22 mouse cellular contexts compared by ENCODE assay signal in the genomic region with DNA sequence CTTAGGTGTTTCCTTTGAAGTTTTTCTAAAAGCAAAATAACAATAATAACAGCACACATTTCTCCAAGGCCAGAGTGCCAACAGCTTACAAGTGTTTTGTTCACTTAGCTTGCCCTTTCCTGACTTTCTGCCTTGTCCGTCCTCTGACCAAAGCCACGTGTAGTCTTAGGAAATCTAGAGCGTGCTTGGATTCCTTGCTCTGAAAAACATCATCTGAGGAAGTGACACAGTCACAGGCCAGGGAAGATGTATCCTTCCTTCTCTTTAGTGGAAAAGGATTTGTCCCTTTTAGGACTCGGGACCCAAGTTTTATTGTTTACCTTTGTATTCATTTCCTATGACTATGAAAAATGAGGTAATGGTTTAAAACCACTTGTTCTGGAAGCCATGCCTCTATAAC.
A peak's percentile ranks its signal among the peaks of the same experiment; 100 is the strongest.
DNase-seq lines count a peak whose midpoint lies in the region; ATAC-seq and TF ChIP-seq lines count a peak whose summit lies in the region.
"Had no signal": no experiment of that assay in that cellular context is flagged by ENCODE, and none has a peak within 500 bp of the region (broad histone marks: within the 10 kb centered on the region; RNA-seq: fewer than 3 reads in every experiment).

No protein-coding gene starts in this region.

- 54% methylated on average over 4 of the region's 4 CpGs for WGBS in heart, embryonic 10.5 days
- WGBS in intestine, embryonic 16.5 days: 58% methylated on average over 4 of the region's 4 CpGs
- 60% methylated on average over 4 of the region's 4 CpGs for WGBS in intestine, postnatal 0 days
- 35% methylated on average over 4 of the region's 4 CpGs for WGBS in lung, postnatal 0 days
- 46% methylated on average over 4 of the region's 4 CpGs for WGBS in lung, adult 2 months
- 55% methylated on average over 4 of the region's 4 CpGs for WGBS in stomach, embryonic 16.5 days

- no peak overlapping the region for H3K9ac ChIP-seq in intestine, embryonic 16.5 days (ENCODE audit: low read depth, low read length)
- no peak overlapping the region for H3K9ac ChIP-seq in intestine, postnatal 0 days (ENCODE audit: low read depth, low read length)
- no peak overlapping the region for H3K9ac ChIP-seq in lung, postnatal 0 days (replicated peaks; ENCODE audit: low read depth)
- H3K9ac ChIP-seq in stomach, embryonic 16.5 days (ENCODE audit: low read length): no peak overlapping the region
- H3K9ac ChIP-seq: embryonic facial prominence, embryonic 12.5 days; limb, embryonic 13.5 days; liver, embryonic 13.5 days; midbrain, embryonic 12.5 days; neural tube, embryonic 12.5 days had no signal

- no peak for TF ChIP-seq CTCF in intestine, postnatal 0 days (IDR thresholded peaks at IDR 0.05; ENCODE audit: low read depth)
- TF ChIP-seq CTCF in lung, postnatal 0 days (IDR thresholded peaks at IDR 0.05): no peak
- no peak for TF ChIP-seq CTCF in lung, adult 2 months (IDR thresholded peaks at IDR 0.05; ENCODE audit: insufficient read depth, low read length)

- TF ChIP-seq EP300 in lung, postnatal 0 days (IDR thresholded peaks at IDR 0.05): no peak

- H3K9me3 ChIP-seq in heart, embryonic 10.5 days: no peaks in the 10 kb centered on the region
- H3K9me3 ChIP-seq in intestine, embryonic 16.5 days (ENCODE audit: control insufficient read depth, low read length): no peaks in the 10 kb centered on the region
- H3K9me3 ChIP-seq in intestine, postnatal 0 days (ENCODE audit: control insufficient read depth): no peaks in the 10 kb centered on the region
- H3K9me3 ChIP-seq in lung, postnatal 0 days (ENCODE audit: low read length): no peaks in the 10 kb centered on the region
- H3K9me3 ChIP-seq in stomach, embryonic 16.5 days (replicated peaks; ENCODE audit: control insufficient read depth, low read length): no peaks in the 10 kb centered on the region
- H3K9me3 ChIP-seq: embryonic facial prominence, embryonic 12.5 days; limb, embryonic 13.5 days; liver, embryonic 13.5 days; midbrain, embryonic 12.5 days; neural tube, embryonic 12.5 days had no signal

- no peak overlapping the region for H3K4me3 ChIP-seq in heart, embryonic 10.5 days
- no peak overlapping the region for H3K4me3 ChIP-seq in intestine, embryonic 16.5 days (ENCODE audit: low read length)
- H3K4me3 ChIP-seq in intestine, postnatal 0 days (ENCODE audit: low read depth, low read length): no peak overlapping the region
- no peak overlapping the region for H3K4me3 ChIP-seq in lung, postnatal 0 days (ENCODE audit: low read depth, low read length)
- no peak overlapping the region for H3K4me3 ChIP-seq in lung, adult 2 months (replicated peaks; ENCODE audit: extremely low read depth, low read depth, low read length)
- no peak overlapping the region for H3K4me3 ChIP-seq in stomach, embryonic 16.5 days (replicated peaks; ENCODE audit: low read length)
- H3K4me3 ChIP-seq: embryonic facial prominence, embryonic 12.5 days; erythroblast, embryonic 14.5 days; layer of hippocampus, adult 2 months; limb, embryonic 13.5 days; liver, embryonic 13.5 days; midbrain, embryonic 12.5 days; neural tube, embryonic 12.5 days had no signal

- no peak for DNase-seq in heart, embryonic 10.5 days (ENCODE audit: low spot score)
- no peak for DNase-seq in heart, postnatal 4 days
- DNase-seq in lung, postnatal 0 days (ENCODE audit: low spot score): peak; percentile 62
- no peak for DNase-seq in lung, adult 2 months
- DNase-seq: adrenal gland, postnatal 14 days; cerebellum, postnatal 10 days; gastrocnemius, postnatal 14 days; kidney, postnatal 14 days; layer of hippocampus, postnatal 36 days; liver, embryonic 13.5 days; right cerebral cortex, postnatal 4 days; thymus, postnatal 25 days had no signal

- H3K27ac ChIP-seq in heart, embryonic 10.5 days: peak overlapping the region; percentile 83
- peak overlapping the region; percentile 38 for H3K27ac ChIP-seq in intestine, embryonic 16.5 days (ENCODE audit: low read length)
- no peak overlapping the region for H3K27ac ChIP-seq in intestine, postnatal 0 days (ENCODE audit: low read depth, low read length)
- H3K27ac ChIP-seq in lung, postnatal 0 days (ENCODE audit: low read length): peak overlapping the region; percentile 34; the same call in 1 of the 2 replicates
- H3K27ac ChIP-seq in stomach, embryonic 16.5 days (ENCODE audit: low read length): peak overlapping the region; percentile 70; the same call in 1 of the 2 replicates
- H3K27ac ChIP-seq: embryonic facial prominence, embryonic 12.5 days; layer of hippocampus, adult 2 months; limb, embryonic 13.5 days; liver, embryonic 13.5 days; midbrain, embryonic 12.5 days; neural tube, embryonic 12.5 days had no signal

- H3K4me1 ChIP-seq in heart, embryonic 10.5 days: peaks cover 29% of the 10 kb centered on the region
- no peaks in the 10 kb centered on the region for H3K4me1 ChIP-seq in intestine, embryonic 16.5 days (ENCODE audit: control insufficient read depth, insufficient read depth, low read length)
- no peaks in the 10 kb centered on the region for H3K4me1 ChIP-seq in intestine, postnatal 0 days (replicated peaks; ENCODE audit: control insufficient read depth, insufficient read depth, low read length)
- H3K4me1 ChIP-seq in lung, postnatal 0 days (ENCODE audit: insufficient read depth, low read depth, low read length): no peaks in the 10 kb centered on the region
- peaks cover 3% of the 10 kb centered on the region; the same call in 1 of the 2 replicates for H3K4me1 ChIP-seq in lung, adult 2 months (ENCODE audit: control insufficient read depth, insufficient read depth, low read length)
- peaks cover 9% of the 10 kb centered on the region; the same call in 1 of the 2 replicates for H3K4me1 ChIP-seq in stomach, embryonic 16.5 days (ENCODE audit: control insufficient read depth, insufficient read depth, low read length)
- H3K4me1 ChIP-seq: embryonic facial prominence, embryonic 12.5 days; limb, embryonic 13.5 days; liver, embryonic 13.5 days; midbrain, embryonic 12.5 days; neural tube, embryonic 12.5 days had no signal

- no peaks in the 10 kb centered on the region for H3K27me3 ChIP-seq in heart, embryonic 10.5 days (ENCODE audit: insufficient read depth, poor library complexity, severe bottlenecking)
- no peaks in the 10 kb centered on the region for H3K27me3 ChIP-seq in intestine, embryonic 16.5 days (replicated peaks; ENCODE audit: control insufficient read depth, insufficient read depth, low read length)
- no peaks in the 10 kb centered on the region for H3K27me3 ChIP-seq in intestine, postnatal 0 days (replicated peaks; ENCODE audit: control insufficient read depth, insufficient read depth, low read length)
- no peaks in the 10 kb centered on the region for H3K27me3 ChIP-seq in lung, postnatal 0 days (replicated peaks; ENCODE audit: insufficient read depth, low read length)
- no peaks in the 10 kb centered on the region for H3K27me3 ChIP-seq in stomach, embryonic 16.5 days (ENCODE audit: control insufficient read depth, insufficient read depth, low read length)
- H3K27me3 ChIP-seq: embryonic facial prominence, embryonic 12.5 days; limb, embryonic 13.5 days; liver, embryonic 13.5 days; midbrain, embryonic 12.5 days; neural tube, embryonic 12.5 days had no signal

- no peak for ATAC-seq in intestine, embryonic 16.5 days
- ATAC-seq in intestine, postnatal 0 days: no peak
- ATAC-seq in lung, postnatal 0 days: peak; percentile 39
- no peak for ATAC-seq in stomach, embryonic 16.5 days (ENCODE audit: insufficient read depth, low FRiP score)
- ATAC-seq: forebrain, embryonic 14.5 days had no signal

- no peak for TF ChIP-seq POLR2A in lung, adult 2 months (IDR thresholded peaks at IDR 0.05; ENCODE audit: borderline replicate concordance, extremely low read depth, low read depth, low read length)

- H3K36me3 ChIP-seq in heart, embryonic 10.5 days: no peaks in the 10 kb centered on the region
- no peaks in the 10 kb centered on the region for H3K36me3 ChIP-seq in intestine, embryonic 16.5 days (ENCODE audit: control insufficient read depth, insufficient read depth, low read length)
- no peaks in the 10 kb centered on the region for H3K36me3 ChIP-seq in intestine, postnatal 0 days (ENCODE audit: control insufficient read depth, insufficient read depth)
- no peaks in the 10 kb centered on the region for H3K36me3 ChIP-seq in lung, postnatal 0 days (ENCODE audit: insufficient read depth, low read length)
- H3K36me3 ChIP-seq in stomach, embryonic 16.5 days (ENCODE audit: control insufficient read depth, insufficient read depth, low read length): no peaks in the 10 kb centered on the region
- H3K36me3 ChIP-seq: embryonic facial prominence, embryonic 12.5 days; limb, embryonic 13.5 days; liver, embryonic 13.5 days; midbrain, embryonic 12.5 days; neural tube, embryonic 12.5 days had no signal

- H3K4me2 ChIP-seq in intestine, embryonic 16.5 days (ENCODE audit: low read depth, low read length): no peak overlapping the region
- no peak overlapping the region for H3K4me2 ChIP-seq in intestine, postnatal 0 days (replicated peaks; ENCODE audit: low read depth)
- H3K4me2 ChIP-seq in lung, postnatal 0 days (replicated peaks; ENCODE audit: low read depth, low read length): no peak overlapping the region
- H3K4me2 ChIP-seq in stomach, embryonic 16.5 days (ENCODE audit: low read depth, low read length): no peak overlapping the region
- H3K4me2 ChIP-seq: embryonic facial prominence, embryonic 12.5 days; limb, embryonic 13.5 days; liver, embryonic 13.5 days; midbrain, embryonic 12.5 days; neural tube, embryonic 12.5 days had no signal
